Mouse (Mus musculus) heart, postnatal 0 days (tissue): Measurements from ENCODE around the gene Pitpnm1.

ENCODE experiments used
- CTCF ChIP-seq: IDR thresholded peaks from 2 replicates; pipeline ENCODE4 v1.5.1; 2016; ENCODE audit warnings: antibody characterized with exemption, control low read depth, low read depth
- EP300 ChIP-seq: IDR thresholded peaks from 2 replicates; pipeline ENCODE4 v1.6.1; 2016; ENCODE audit warnings: antibody characterized with exemption, low read depth

GRCm38 (mm10) chr19:4104675-4105194 lies 4.9 kb downstream of the Pitpnm1 start:
- no peak for TF ChIP-seq EP300
- TF ChIP-seq CTCF = no peak
